Mouse (Mus musculus) MEL (cell line): Measurements from ENCODE around the gene Hnrnpl. TPM values are rescaled to one million over a fixed set of nuclear protein-coding genes. Genes with fewer than 3 reads are reported as not detected.

Experiments
- DNase-seq: peaks from one replicate; pipeline ENCODE4 v3.0.0; 2011; ENCODE audit warnings: low read depth, low spot score
- H3K27ac ChIP-seq: 2 replicates; pipeline ENCODE4 v1.5.1; 2012; ENCODE audit warnings: low read depth, mild to moderate bottlenecking, control low read depth, low read length, moderate library complexity; ENCODE audit not compliant: control insufficient read depth
- H3K27me3 ChIP-seq, 2 experiments: fragments of 150-350 bp in 1 of 2; sonication (generic) in 1 of 2; 2 replicates each; pipeline ENCODE4 v1.6.1; 2012; ENCODE audit warnings: low read length in 2 of 2, mild to moderate bottlenecking in 2 of 2, improper control_type of control experiment in 1 of 2, moderate library complexity in 1 of 2; ENCODE audit not compliant: insufficient read depth in 2 of 2, control insufficient read depth in 1 of 2
- H3K36me3 ChIP-seq, 2 experiments: 2 replicates each; pipeline ENCODE4 v1.6.1; 2012 to 2014; ENCODE audit warnings: low read length in 2 of 2, improper control_type of control experiment in 1 of 2, inconsistent platforms in 1 of 2, mild to moderate bottlenecking in 1 of 2; ENCODE audit not compliant: insufficient read depth in 2 of 2, control insufficient read depth in 1 of 2
- H3K4me1 ChIP-seq, 2 experiments: fragments of 150-350 bp in 1 of 2; sonication (generic) in 1 of 2; 2 replicates each; pipeline ENCODE4 v1.6.1; 2012; ENCODE audit warnings: low read length in 2 of 2, improper control_type of control experiment in 1 of 2, mild to moderate bottlenecking in 1 of 2; ENCODE audit not compliant: insufficient read depth in 2 of 2, control insufficient read depth in 1 of 2
- H3K4me3 ChIP-seq, 2 experiments: fragments of 150-350 bp in 1 of 2; sonication (generic) in 1 of 2; 2 replicates each; pipeline ENCODE4 v1.5.1; 2012; ENCODE audit warnings: low read depth in 2 of 2, low read length in 2 of 2, mild to moderate bottlenecking in 2 of 2, moderate library complexity in 2 of 2, control low read depth in 1 of 2, improper control_type of control experiment in 1 of 2; ENCODE audit not compliant: control insufficient read depth in 1 of 2, insufficient read depth in 1 of 2
- H3K79me2 ChIP-seq: 2 replicates; pipeline ENCODE4 v1.6.1; 2012; ENCODE audit warnings: mild to moderate bottlenecking, low read length, moderate library complexity; ENCODE audit not compliant: control insufficient read depth, poor library complexity, insufficient read depth
- H3K9ac ChIP-seq: 2 replicates; pipeline ENCODE4 v1.6.1; 2012; ENCODE audit warnings: low read depth, mild to moderate bottlenecking, control low read depth, low read length, moderate library complexity; ENCODE audit not compliant: control insufficient read depth, poor library complexity, severe bottlenecking
- H3K9me3 ChIP-seq: fragments of 150-350 bp; sonication (generic); replicated peaks from 2 replicates; pipeline ENCODE4 v1.6.1; 2012; ENCODE audit warnings: mild to moderate bottlenecking, low read length, improper control_type of control experiment, moderate library complexity; ENCODE audit not compliant: insufficient read depth
- BHLHE40 ChIP-seq: IDR thresholded peaks from 2 replicates; pipeline ENCODE4 v1.6.1; 2012; ENCODE audit warnings: low read depth, mild to moderate bottlenecking, inconsistent platforms, low read length, improper control_type of control experiment, borderline replicate concordance
- CHD1 ChIP-seq: IDR thresholded peaks from 2 replicates; pipeline ENCODE4 v1.6.1; 2012; ENCODE audit warnings: low read depth, mild to moderate bottlenecking, inconsistent platforms, low read length, improper control_type of control experiment
- CHD2 ChIP-seq: IDR thresholded peaks from 2 replicates; pipeline ENCODE4 v1.6.1; 2011; ENCODE audit warnings: low read length, improper control_type of control experiment
- CTCF ChIP-seq, 3 experiments: IDR thresholded peaks in 2 of 3; conservative IDR thresholded peaks in 1 of 3; 2 replicates each; pipeline ENCODE4 v1.5.1; 2011 to 2012; ENCODE audit warnings: low read length in 3 of 3, low read depth in 2 of 3, mild to moderate bottlenecking in 2 of 3, improper control_type of control experiment in 1 of 3, inconsistent platforms in 1 of 3, mixed read lengths in 1 of 3, moderate library complexity in 1 of 3; ENCODE audit not compliant: control insufficient read depth in 1 of 3, insufficient read depth in 1 of 3, poor library complexity in 1 of 3, severe bottlenecking in 1 of 3
- ELF1 ChIP-seq: IDR thresholded peaks from 2 replicates; pipeline ENCODE4 v1.6.1; 2014; ENCODE audit warnings: low read depth, mild to moderate bottlenecking, inconsistent platforms, low read length, improper control_type of control experiment, moderate library complexity
- ETS1 ChIP-seq: IDR thresholded peaks from 2 replicates; pipeline ENCODE4 v1.6.1; 2012; ENCODE audit warnings: low read depth, mild to moderate bottlenecking, inconsistent platforms, low read length, improper control_type of control experiment, moderate library complexity
- HCFC1 ChIP-seq: IDR thresholded peaks from 2 replicates; pipeline ENCODE4 v1.6.1; 2012; ENCODE audit warnings: low read depth, mild to moderate bottlenecking, inconsistent platforms, low read length, improper control_type of control experiment, moderate library complexity
- KAT2A ChIP-seq: conservative IDR thresholded peaks from 2 replicates; pipeline ENCODE4 v1.6.1; 2012; ENCODE audit warnings: low read depth, low read length, improper control_type of control experiment, inconsistent platforms
- MAFK ChIP-seq: IDR thresholded peaks from 2 replicates; pipeline ENCODE4 v1.6.1; 2011; ENCODE audit warnings: low read depth, mild to moderate bottlenecking, low read length, improper control_type of control experiment, borderline replicate concordance
- MAX ChIP-seq: IDR thresholded peaks from 2 replicates; pipeline ENCODE4 v1.6.1; 2011; ENCODE audit warnings: low read length, improper control_type of control experiment
- MAZ ChIP-seq: IDR thresholded peaks from 2 replicates; pipeline ENCODE4 v1.6.1; 2012; ENCODE audit warnings: low read depth, mild to moderate bottlenecking, inconsistent platforms, low read length, improper control_type of control experiment
- MEF2A ChIP-seq: IDR thresholded peaks from 2 replicates; pipeline ENCODE4 v1.6.1; 2014; ENCODE audit warnings: low read depth, mild to moderate bottlenecking, inconsistent platforms, low read length, improper control_type of control experiment; ENCODE audit not compliant: poor library complexity, insufficient replicate concordance, severe bottlenecking; ENCODE audit errors: extremely low read depth
- MXI1 ChIP-seq: IDR thresholded peaks from 2 replicates; pipeline ENCODE4 v1.6.1; 2011; ENCODE audit warnings: mild to moderate bottlenecking, low read depth, low read length, improper control_type of control experiment
- MYB ChIP-seq: IDR thresholded peaks from 2 replicates; pipeline ENCODE4 v1.6.1; 2011; ENCODE audit warnings: mild to moderate bottlenecking, low read depth, low read length, improper control_type of control experiment
- NELFE ChIP-seq: IDR thresholded peaks from 2 replicates; pipeline ENCODE4 v1.6.1; 2011; ENCODE audit warnings: low read depth, low read length, improper control_type of control experiment
- NRF1 ChIP-seq: IDR thresholded peaks from 2 replicates; pipeline ENCODE4 v1.6.1; 2014; ENCODE audit warnings: low read depth, mild to moderate bottlenecking, inconsistent platforms, low read length, improper control_type of control experiment, moderate library complexity; ENCODE audit not compliant: poor library complexity, insufficient read depth, severe bottlenecking
- POLR2A ChIP-seq, 2 experiments: IDR thresholded peaks; 2 replicates each; pipeline ENCODE4 v1.6.1; 2011 to 2012; ENCODE audit warnings: low read length in 2 of 2, mild to moderate bottlenecking in 2 of 2, control low read depth in 1 of 2, improper control_type of control experiment in 1 of 2, low read depth in 1 of 2, moderate library complexity in 1 of 2; ENCODE audit not compliant: control insufficient read depth in 1 of 2, insufficient read depth in 1 of 2, poor library complexity in 1 of 2
- POLR2AphosphoS2 ChIP-seq: IDR thresholded peaks from 2 replicates; pipeline ENCODE4 v1.6.1; 2011; ENCODE audit warnings: low read length, improper control_type of control experiment
- POLR2AphosphoS5 ChIP-seq: IDR thresholded peaks from 2 replicates; pipeline ENCODE4 v1.6.1; 2012; ENCODE audit warnings: low read depth, borderline replicate concordance, mild to moderate bottlenecking, inconsistent platforms, low read length, moderate library complexity, mixed read lengths
- SIN3A ChIP-seq: IDR thresholded peaks from 2 replicates; pipeline ENCODE4 v1.6.1; 2012; ENCODE audit warnings: low read length, improper control_type of control experiment, inconsistent platforms
- SMC3 ChIP-seq: IDR thresholded peaks from 2 replicates; pipeline ENCODE4 v1.6.1; 2011; ENCODE audit warnings: low read depth, low read length, improper control_type of control experiment
- TAL1 ChIP-seq: IDR thresholded peaks from 2 replicates; pipeline ENCODE4 v1.6.1; 2012; ENCODE audit warnings: mild to moderate bottlenecking, inconsistent platforms, low read length, moderate library complexity, mixed read lengths
- TBP ChIP-seq: IDR thresholded peaks from 2 replicates; pipeline ENCODE4 v1.8.0; 2011; ENCODE audit warnings: low read depth, low read length, improper control_type of control experiment
- TCF12 ChIP-seq: IDR thresholded peaks from 2 replicates; pipeline ENCODE4 v1.6.1; 2014; ENCODE audit warnings: low read depth, mild to moderate bottlenecking, inconsistent platforms, low read length, improper control_type of control experiment, moderate library complexity
- UBTF ChIP-seq: IDR thresholded peaks from 2 replicates; pipeline ENCODE4 v1.6.1; 2012; ENCODE audit warnings: low read depth, mild to moderate bottlenecking, inconsistent platforms, low read length, improper control_type of control experiment, moderate library complexity, borderline replicate concordance; ENCODE audit not compliant: insufficient read depth
- USF2 ChIP-seq, 2 experiments: IDR thresholded peaks; 2 replicates each; pipeline ENCODE4 v1.6.1; 2011 to 2012; ENCODE audit warnings: improper control_type of control experiment in 2 of 2, low read length in 2 of 2, borderline replicate concordance in 1 of 2, inconsistent platforms in 1 of 2, low read depth in 1 of 2, mild to moderate bottlenecking in 1 of 2; ENCODE audit not compliant: insufficient read depth in 1 of 2
- ZC3H11A ChIP-seq: IDR thresholded peaks from 2 replicates; pipeline ENCODE4 v1.6.1; 2012; ENCODE audit warnings: low read depth, mild to moderate bottlenecking, inconsistent platforms, low read length, improper control_type of control experiment
- ZKSCAN1 ChIP-seq: IDR thresholded peaks from 2 replicates; pipeline ENCODE4 v1.6.1; 2012; ENCODE audit warnings: low read depth, mild to moderate bottlenecking, inconsistent platforms, low read length, improper control_type of control experiment, moderate library complexity
- ZMIZ1 ChIP-seq: IDR thresholded peaks from 2 replicates; pipeline ENCODE4 v1.6.1; 2012; ENCODE audit warnings: low read depth, mild to moderate bottlenecking, inconsistent platforms, low read length, improper control_type of control experiment, moderate library complexity
- ZNF384 ChIP-seq: IDR thresholded peaks from 2 replicates; pipeline ENCODE4 v1.6.1; 2012; ENCODE audit warnings: low read depth, mild to moderate bottlenecking, inconsistent platforms, low read length, improper control_type of control experiment
- polyA plus RNA-seq, 2 experiments: library from polyadenylated mRNA; stranded (reverse) in 1 of 2; unstranded in 1 of 2; fragments of >175 nt in 1 of 2; fragments of >200 nt in 1 of 2; gene quantifications; 2 replicates each; pipeline versions ENCODE4 v1.2.1 to v1.2.4; 2012; ENCODE audit warnings: low replicate concordance in 2 of 2, low read depth in 1 of 2; ENCODE audit not compliant: insufficient read length in 2 of 2, insufficient read depth in 1 of 2, missing spikeins in 1 of 2
- total RNA-seq: library from RNA; depleted of rRNA; stranded (reverse); fragments of 300-350 nt; gene quantifications from 2 replicates; pipeline ENCODE4 v1.2.3, GENCODE M21; 2012

Hnrnpl gene
- total and polyA plus RNA-seq, 3 experiments: 246 to 1,095 (median 684) TPM

DNA sequence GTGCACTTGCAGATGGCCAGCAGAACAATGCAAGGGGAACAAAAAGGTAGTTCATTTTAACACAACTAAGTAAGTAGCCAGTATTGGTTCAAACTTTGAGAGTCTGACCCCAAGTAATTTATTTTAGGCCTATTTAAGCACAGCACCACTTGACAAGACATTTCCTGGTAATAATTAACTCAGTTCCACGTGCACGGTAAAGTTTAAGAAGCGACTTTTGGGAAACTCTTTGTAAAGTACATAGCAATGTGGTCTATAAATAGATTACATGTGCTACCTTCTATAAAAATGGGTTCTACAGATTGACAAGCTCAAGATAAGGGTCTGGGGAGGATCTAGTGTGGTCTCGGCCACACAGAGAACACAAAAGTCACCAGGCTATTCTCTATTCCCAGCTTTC, 4.6 kb upstream of the Hnrnpl start:
- no peaks in the 10 kb centered on the region for H3K27me3 ChIP-seq
- H3K9me3 ChIP-seq: no peaks in the 10 kb centered on the region
- H3K4me1 ChIP-seq: peaks cover 18 to 24% of the 10 kb centered on the region in 2 experiments
- H3K36me3 ChIP-seq: peaks cover 0 to 24% of the 10 kb centered on the region in 2 experiments; a peak in 2 of 4 replicates
- no peak for DNase-seq
- no peak overlapping the region for H3K27ac ChIP-seq
- TF ChIP-seq MEF2A (0 out of 2 replicates have a peak, but pooled peaks have one; percentile 35), POLR2A (IDR thresholded peaks at IDR 0.05; ENCODE audit: control insufficient read depth in 1 of 2, insufficient read depth in 1 of 2, low read depth in 1 of 2, low read length in 2 of 2, poor library complexity in 1 of 2) (no peak)
- no peak overlapping the region for H3K9ac ChIP-seq
- H3K4me3 ChIP-seq: no peak overlapping the region
- H3K79me2 ChIP-seq: no peaks in the 10 kb centered on the region; the same call in 1 of the 2 replicates

DNA sequence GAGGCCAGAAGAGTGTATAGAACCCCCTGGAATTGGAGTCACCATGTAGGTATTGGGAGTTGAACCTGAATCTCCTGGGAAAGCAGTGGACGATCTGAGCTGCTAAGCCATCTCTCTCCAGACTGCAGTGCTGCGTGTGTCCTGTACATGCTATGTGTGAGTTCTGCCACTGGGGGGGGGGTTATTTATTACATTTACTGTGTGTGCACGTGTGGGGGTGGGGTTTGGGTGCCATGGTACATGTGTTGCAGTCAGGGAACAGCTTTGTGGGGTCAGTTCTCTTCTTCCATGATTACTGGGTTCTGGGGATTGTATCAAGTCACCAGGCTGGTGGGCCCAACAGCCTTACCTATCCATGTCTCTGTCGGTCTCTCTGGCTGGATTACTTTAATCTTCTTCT, 1.5 kb upstream of the Hnrnpl start:
- Histone ChIP-seq H3K9ac (no peak overlapping the region), H3K27me3 (no peaks in the 10 kb centered on the region), H3K36me3 (peaks cover 1 to 24% of the 10 kb centered on the region in 2 experiments; a peak in 3 of 4 replicates), H3K4me3 (no peak overlapping the region), H3K9me3 (no peaks in the 10 kb centered on the region), H3K4me1 (peaks cover 18 to 23% of the 10 kb centered on the region in 2 experiments), H3K27ac (no peak overlapping the region), H3K79me2 (peaks cover 14% of the 10 kb centered on the region)
- peak; percentile 67 for DNase-seq
- no peak for TF ChIP-seq MEF2A
- TF ChIP-seq TBP: no peak
- no peak for TF ChIP-seq TCF12
- peak in 1 of 3 experiments; percentile 25; a peak in 2 of 6 replicates for TF ChIP-seq CTCF (IDR thresholded peaks at IDR 0.05 in 2 of 3, conservative IDR thresholded peaks at IDR 0.05 in 1 of 3; ENCODE audit: control insufficient read depth in 1 of 3, insufficient read depth in 1 of 3, low read depth in 2 of 3, low read length in 3 of 3, poor library complexity in 1 of 3, severe bottlenecking in 1 of 3)
- TF ChIP-seq TAL1: no peak
- no peak for TF ChIP-seq ZMIZ1
- TF ChIP-seq ELF1: no peak
- no peak for TF ChIP-seq NELFE
- no peak for TF ChIP-seq POLR2AphosphoS2
- TF ChIP-seq SIN3A: no peak
- TF ChIP-seq KAT2A: no peak
- peak; percentile 44; the same call in 1 of the 2 replicates for TF ChIP-seq MAX
- TF ChIP-seq BHLHE40: peak; percentile 75; the same call in 1 of the 2 replicates
- TF ChIP-seq POLR2AphosphoS5: no peak
- no peak for TF ChIP-seq MYB
- TF ChIP-seq SMC3: no peak
- TF ChIP-seq ZC3H11A: no peak
- no peak for TF ChIP-seq ZKSCAN1
- TF ChIP-seq UBTF: no peak
- TF ChIP-seq CHD1: no peak
- TF ChIP-seq HCFC1: no peak
- no peak for TF ChIP-seq CHD2
- no peak for TF ChIP-seq ETS1
- no peak for TF ChIP-seq POLR2A (IDR thresholded peaks at IDR 0.05; ENCODE audit: control insufficient read depth in 1 of 2, insufficient read depth in 1 of 2, low read depth in 1 of 2, low read length in 2 of 2, poor library complexity in 1 of 2)
- TF ChIP-seq NRF1: no peak
- no peak for TF ChIP-seq MAZ
- no peak for TF ChIP-seq MAFK
- 0 out of 2 replicates have a peak, but pooled peaks have one; percentile 24 for TF ChIP-seq MXI1
- TF ChIP-seq USF2 (IDR thresholded peaks at IDR 0.05; ENCODE audit: borderline replicate concordance in 1 of 2, insufficient read depth in 1 of 2, low read depth in 1 of 2, low read length in 2 of 2): no peak
- 0 out of 2 replicates have a peak, but pooled peaks have one; percentile 36 for TF ChIP-seq ZNF384
